Mouse (Mus musculus): ENCODE data around the gene Tk1.
"Not testable (repeated sequence)": the region's sequence is repeated elsewhere in the genome, so short reads cannot be mapped to it uniquely, and the experiment has no call there.

Gene Tk1

GRCm38 (mm10) chr11:117821868-117822267 is 4.0 kb downstream of the Tk1 start:
- no peak for DNase-seq (ENCODE audit: low spot score)

GRCm38 (mm10) chr11:117820173-117820572 is 5.7 kb downstream of the Tk1 start:
- DNase-seq (ENCODE audit: low spot score) = no peak

GRCm38 (mm10) chr11:117819095-117819494 is 6.8 kb downstream of the Tk1 start:
- DNase-seq (ENCODE audit: low spot score) = no peak

- DNase-seq (ENCODE audit: low spot score) = no peak
Measured at GRCm38 (mm10) chr11:117816389-117816996, 9.4 kb downstream of the Tk1 start.

GRCm38 (mm10) chr11:117815850-117816249 is 10.0 kb downstream of the Tk1 start:
- DNase-seq (ENCODE audit: low spot score) = not testable (repeated sequence)

GRCm38 (mm10) chr11:117814704-117815366 is 11.1 kb downstream of the Tk1 start:
- no peak for DNase-seq (ENCODE audit: low spot score)

- DNase-seq (ENCODE audit: low spot score) = no peak
Measured at GRCm38 (mm10) chr11:117813867-117814266, 12.0 kb downstream of the Tk1 start.

- DNase-seq (ENCODE audit: low spot score) = peak; percentile 82
Measured at GRCm38 (mm10) chr11:117810401-117811046, 15.4 kb downstream of the Tk1 start.

- DNase-seq (ENCODE audit: low spot score) = peak; percentile 76
Measured at GRCm38 (mm10) chr11:117809407-117810311, 16.2 kb downstream of the Tk1 start, which contains the start of the genes Gm20708 and Syngr2. TSS of gene Gm20708 (plus strand) at chr11:117809668. TSS of gene Syngr2 (plus strand) at chr11:117809668.

GRCm38 (mm10) chr11:117806781-117807180 is 19.1 kb downstream of the Tk1 start:
- DNase-seq (ENCODE audit: low spot score) = no peak

- no peak for DNase-seq (ENCODE audit: low spot score)
Measured at GRCm38 (mm10) chr11:117803166-117803688, 22.7 kb downstream of the Tk1 start.

GRCm38 (mm10) chr11:117801650-117802049 is 24.2 kb downstream of the Tk1 start:
- DNase-seq (ENCODE audit: low spot score) = no peak

GRCm38 (mm10) chr11:117800038-117800437 is 25.9 kb downstream of the Tk1 start:
- no peak for DNase-seq (ENCODE audit: low spot score)

- no peak for DNase-seq (ENCODE audit: low spot score)
Measured at GRCm38 (mm10) chr11:117799174-117799573, 26.7 kb downstream of the Tk1 start.

- DNase-seq (ENCODE audit: low spot score) = no peak
Measured at GRCm38 (mm10) chr11:117798160-117798541, 27.7 kb downstream of the Tk1 start.

- DNase-seq (ENCODE audit: low spot score) = no peak
Measured at GRCm38 (mm10) chr11:117797511-117798159, 28.3 kb downstream of the Tk1 start, which contains the start of gene 6030468B19Rik. TSS of gene 6030468B19Rik (plus strand) at chr11:117797660.

GRCm38 (mm10) chr11:117796954-117797353 is 28.9 kb downstream of the Tk1 start:
- DNase-seq (ENCODE audit: low spot score) = no peak

- no peak for DNase-seq (ENCODE audit: low spot score)
Measured at GRCm38 (mm10) chr11:117794035-117794551, 31.8 kb downstream of the Tk1 start.

- DNase-seq (ENCODE audit: low spot score) = peak; percentile 54
Measured at GRCm38 (mm10) chr11:117792281-117792888, 33.5 kb downstream of the Tk1 start.

- DNase-seq (ENCODE audit: low spot score) = no peak
Measured at GRCm38 (mm10) chr11:117791441-117791761, 34.5 kb downstream of the Tk1 start.

All from urinary bladder, postnatal 25 days (tissue).